ENCODE assay signal across 27 mouse cellular contexts in the genomic region with DNA sequence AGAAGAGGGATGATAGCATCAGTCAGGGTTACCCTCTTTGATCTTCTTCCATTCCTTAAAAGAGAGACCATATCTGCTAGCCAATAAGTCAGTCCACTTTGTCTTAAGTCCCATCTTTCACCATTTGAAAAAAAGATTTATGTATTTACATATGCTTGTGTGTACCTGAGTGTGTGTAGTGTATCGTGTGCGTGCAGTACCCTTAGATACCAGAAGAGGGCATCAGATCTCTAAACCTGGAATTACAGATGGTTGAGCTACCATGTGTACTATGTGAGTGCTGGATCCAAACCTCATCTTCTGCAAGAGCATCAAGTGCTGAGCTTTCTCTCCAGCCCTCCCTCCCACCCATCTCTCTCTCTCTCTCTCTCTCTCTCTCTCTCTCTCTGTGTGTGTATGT.
DNase-seq lines count a peak whose midpoint lies in the region; ATAC-seq and TF ChIP-seq lines count a peak whose summit lies in the region.
"Had no signal": no experiment of that assay in that cellular context is flagged by ENCODE, and none has a peak within 500 bp of the region (broad histone marks: within the 10 kb centered on the region; RNA-seq: fewer than 3 reads in every experiment).

No protein-coding gene starts in this region.

- H3K79me2 ChIP-seq in heart, adult 2 months (replicated peaks; ENCODE audit: control insufficient read depth, insufficient read depth, low read length), result no peaks in the 10 kb centered on the region

- ATAC-seq in liver, postnatal 0 days, result no peak
- ATAC-seq in liver, embryonic 12.5 days, result no peak
- ATAC-seq: forebrain, embryonic 13.5 days; inflammation-experienced regulatory T-cells, adult 6 months; Patski had no signal

- H3K4me2 ChIP-seq in liver, postnatal 0 days (ENCODE audit: low read depth, low read length), result no peak overlapping the region
- no peak overlapping the region for H3K4me2 ChIP-seq in liver, embryonic 12.5 days
- H3K4me2 ChIP-seq: embryonic facial prominence, embryonic 13.5 days; forebrain, embryonic 13.5 days; heart, embryonic 12.5 days; hindbrain, embryonic 12.5 days; limb, embryonic 13.5 days; liver, embryonic 15.5 days; midbrain, embryonic 11.5 days had no signal

- intact Hi-C loops in heart, adult 2 months (cut with DNase I), result no loop called here
- intact Hi-C loops in heart, postnatal 25 days (cut with DNase I), result no loop called here

- no peak for DNase-seq in heart, adult 2 months
- DNase-seq in heart, postnatal 25 days (ENCODE audit: low spot score), result no peak
- no peak for DNase-seq in liver, postnatal 0 days
- no peak for DNase-seq in ES-E14 (ENCODE audit: low read depth, low spot score)
- DNase-seq in frontal cortex, postnatal 25 days (ENCODE audit: low spot score in 2 of 2), result no peak
- DNase-seq in kidney, adult 9 months, result no peak
- DNase-seq: adrenal gland, postnatal 10 days; cerebellum, adult 2 months; cerebellum, postnatal 36 days; embryo, embryonic 11 days; gastrocnemius, postnatal 10 days; heart, postnatal 10 days; kidney, adult 8-10 months; kidney, postnatal 14 days; layer of hippocampus, postnatal 36 days; lung, postnatal 10 days had no signal

- TF ChIP-seq POLR2A in heart, adult 2 months (IDR thresholded peaks at IDR 0.05; ENCODE audit: insufficient read depth, low read depth, low read length), result no peak

- H3K9me3 ChIP-seq in liver, postnatal 0 days (ENCODE audit: low read length), result no peaks in the 10 kb centered on the region
- H3K9me3 ChIP-seq in liver, embryonic 12.5 days (replicated peaks), result 0 out of 2 replicates have a peak, but pooled peaks cover 10% of the 10 kb centered on the region
- H3K9me3 ChIP-seq in ES-E14 (ENCODE audit: control insufficient read depth, insufficient read depth, low read depth, low read length), result no peaks in the 10 kb centered on the region
- H3K9me3 ChIP-seq: forebrain, embryonic 13.5 days; limb, embryonic 13.5 days had no signal

- no peak for TF ChIP-seq EP300 in heart, adult 2 months (IDR thresholded peaks at IDR 0.05; ENCODE audit: insufficient read depth, low read depth, low read length)
- TF ChIP-seq EP300 in liver, postnatal 0 days (IDR thresholded peaks at IDR 0.05; ENCODE audit: low read depth), result no peak

- no peaks in the 10 kb centered on the region for H3K36me3 ChIP-seq in heart, adult 2 months (ENCODE audit: control insufficient read depth, insufficient read depth, low read length)
- no peaks in the 10 kb centered on the region for H3K36me3 ChIP-seq in liver, postnatal 0 days (replicated peaks; ENCODE audit: insufficient read depth, low read length)
- H3K36me3 ChIP-seq in liver, embryonic 12.5 days, result no peaks in the 10 kb centered on the region
- peaks cover 2% of the 10 kb centered on the region; the same call in 1 of the 2 replicates for H3K36me3 ChIP-seq in ES-E14 (ENCODE audit: control insufficient read depth, insufficient read depth, low read length, poor library complexity, severe bottlenecking)
- H3K36me3 ChIP-seq: embryonic facial prominence, embryonic 13.5 days; heart, embryonic 12.5 days; hindbrain, embryonic 12.5 days; limb, embryonic 13.5 days; liver, embryonic 15.5 days had no signal

- H3K4me1 ChIP-seq in heart, adult 2 months (ENCODE audit: control insufficient read depth, insufficient read depth, low read length), result no peaks in the 10 kb centered on the region
- H3K4me1 ChIP-seq in liver, postnatal 0 days (ENCODE audit: insufficient read depth), result no peaks in the 10 kb centered on the region
- H3K4me1 ChIP-seq in liver, embryonic 12.5 days, result peaks cover 6% of the 10 kb centered on the region
- peaks cover 3 to 15% of the 10 kb centered on the region in 2 experiments for H3K4me1 ChIP-seq in ES-E14 (ENCODE audit: control insufficient read depth in 2 of 2, insufficient read depth in 2 of 2, low read length in 2 of 2, poor library complexity in 1 of 2)
- H3K4me1 ChIP-seq: embryonic facial prominence, embryonic 13.5 days; hindbrain, embryonic 12.5 days; limb, embryonic 13.5 days had no signal

- 95% methylated on average over 2 of the region's 2 CpGs for WGBS in heart, adult 2 months
- 87% methylated on average over 2 of the region's 2 CpGs for WGBS in liver, postnatal 0 days (ENCODE audit: insufficient replicate concordance)
- WGBS in liver, embryonic 12.5 days (ENCODE audit: insufficient replicate concordance), result 84% methylated on average over 2 of the region's 2 CpGs

- H3K9ac ChIP-seq in heart, adult 2 months (ENCODE audit: low read depth, low read length), result no peak overlapping the region
- H3K9ac ChIP-seq in liver, postnatal 0 days (replicated peaks), result no peak overlapping the region
- H3K9ac ChIP-seq in liver, embryonic 12.5 days, result no peak overlapping the region
- H3K9ac ChIP-seq in ES-E14 (ENCODE audit: insufficient read depth, low read depth, low read length, poor library complexity, severe bottlenecking), result no peak overlapping the region
- H3K9ac ChIP-seq: embryonic facial prominence, embryonic 13.5 days; forebrain, embryonic 13.5 days; heart, embryonic 12.5 days; hindbrain, embryonic 12.5 days; limb, embryonic 13.5 days; liver, embryonic 15.5 days had no signal

- peak; percentile 21; the same call in 1 of the 2 replicates for TF ChIP-seq CTCF in heart, adult 2 months (IDR thresholded peaks at IDR 0.05)
- TF ChIP-seq CTCF in liver, postnatal 0 days (IDR thresholded peaks at IDR 0.05; ENCODE audit: low read depth), result peak; percentile 31

- no peaks in the 10 kb centered on the region for H3K27me3 ChIP-seq in heart, adult 2 months (ENCODE audit: control insufficient read depth, insufficient read depth, low read length)
- no peaks in the 10 kb centered on the region for H3K27me3 ChIP-seq in liver, postnatal 0 days (ENCODE audit: insufficient read depth, low read length)
- H3K27me3 ChIP-seq in liver, embryonic 12.5 days (replicated peaks), result no peaks in the 10 kb centered on the region
- H3K27me3 ChIP-seq: embryonic facial prominence, embryonic 13.5 days; forebrain, embryonic 13.5 days; heart, embryonic 12.5 days; hindbrain, embryonic 12.5 days; limb, embryonic 13.5 days; liver, embryonic 15.5 days had no signal

- no peak overlapping the region for H3K27ac ChIP-seq in heart, adult 2 months
- H3K27ac ChIP-seq in liver, postnatal 0 days (ENCODE audit: low read depth), result no peak overlapping the region
- H3K27ac ChIP-seq in liver, embryonic 12.5 days, result no peak overlapping the region
- H3K27ac ChIP-seq in ES-E14 (ENCODE audit: insufficient read depth, low read depth, low read length, poor library complexity, severe bottlenecking), result no peak overlapping the region
- H3K27ac ChIP-seq: embryonic facial prominence, embryonic 13.5 days; forebrain, embryonic 13.5 days; hindbrain, embryonic 12.5 days; limb, embryonic 13.5 days; liver, embryonic 15.5 days had no signal

- in situ Hi-C loops in ES-E14 (cut with MboI; ENCODE audit: low sequenced_read_pairs in 2 of 2, unreplicated experiment in 2 of 2), result no loop called here

- no peak overlapping the region for H3K4me3 ChIP-seq in heart, adult 2 months
- no peak overlapping the region for H3K4me3 ChIP-seq in liver, postnatal 0 days (ENCODE audit: low read depth, low read length)
- H3K4me3 ChIP-seq in liver, embryonic 12.5 days, result no peak overlapping the region
- H3K4me3 ChIP-seq in ES-E14 (ENCODE audit: insufficient read depth in 1 of 2, low read depth in 1 of 2, low read length in 2 of 2, poor library complexity in 1 of 2, severe bottlenecking in 1 of 2), result no peak overlapping the region
- H3K4me3 ChIP-seq: embryonic facial prominence, embryonic 13.5 days; erythroblast, embryonic 14.5 days; forebrain, embryonic 13.5 days; heart, embryonic 12.5 days; hindbrain, embryonic 12.5 days; limb, embryonic 13.5 days; liver, embryonic 15.5 days had no signal

TF ChIP-seq in ES-E14, 5 proteins besides CTCF, POLR2A, EP300 and RAD21:
- TF ChIP-seq ZC3H11A (IDR thresholded peaks at IDR 0.05; ENCODE audit: borderline replicate concordance, low read depth, low read length) (peak; percentile 29; the same call in 1 of the 2 replicates), HCFC1 (IDR thresholded peaks at IDR 0.05; ENCODE audit: borderline replicate concordance, insufficient read depth, low read length) (no peak)
